Mouse (Mus musculus): ENCODE measurements around the gene F930015N05Rik.

F930015N05Rik gene

GRCm38 (mm10) chr11:64436412-64436727 is at the start of gene F930015N05Rik:
TSS of gene F930015N05Rik (minus strand) at chr11:64436653.
- DNase-seq = no peak

GRCm38 (mm10) chr11:64481445-64481844 is 45.0 kb upstream of the F930015N05Rik start:
- DNase-seq = no peak

GRCm38 (mm10) chr11:64473679-64474078 is 37.2 kb upstream of the F930015N05Rik start:
- no peak for DNase-seq

GRCm38 (mm10) chr11:64470689-64471088 is 34.2 kb upstream of the F930015N05Rik start:
- DNase-seq = no peak

GRCm38 (mm10) chr11:64468737-64469136 is 32.3 kb upstream of the F930015N05Rik start:
- DNase-seq = no peak

GRCm38 (mm10) chr11:64461746-64462145 is 25.3 kb upstream of the F930015N05Rik start:
- DNase-seq = no peak

- no peak for DNase-seq
Measured at GRCm38 (mm10) chr11:64448586-64449315, 12.3 kb upstream of the F930015N05Rik start.

GRCm38 (mm10) chr11:64445227-64445626 is 8.8 kb upstream of the F930015N05Rik start:
- no peak for DNase-seq

GRCm38 (mm10) chr11:64442701-64443100 is 6.2 kb upstream of the F930015N05Rik start:
- DNase-seq = no peak

GRCm38 (mm10) chr11:64442119-64442518 is 5.7 kb upstream of the F930015N05Rik start:
- no peak for DNase-seq

- DNase-seq = peak; percentile 9
Measured at GRCm38 (mm10) chr11:64438909-64439308, 2.5 kb upstream of the F930015N05Rik start.

- no peak for DNase-seq
Measured at GRCm38 (mm10) chr11:64437721-64438120, 1.3 kb upstream of the F930015N05Rik start.

- no peak for DNase-seq
Measured at GRCm38 (mm10) chr11:64436791-64437298, 392 bp upstream of the F930015N05Rik start.

- peak; percentile 12 for DNase-seq
Measured at GRCm38 (mm10) chr11:64435546-64436411, 674 bp downstream of the F930015N05Rik start.

- peak; percentile 7 for DNase-seq
Measured at GRCm38 (mm10) chr11:64434611-64435545, 1.6 kb downstream of the F930015N05Rik start, which contains the start of gene Hs3st3a1. TSS of gene Hs3st3a1 (plus strand) at chr11:64435332.

GRCm38 (mm10) chr11:64418969-64419368 is 17.5 kb downstream of the F930015N05Rik start:
- DNase-seq = no peak

- DNase-seq = no peak
Measured at GRCm38 (mm10) chr11:64400534-64401093, 35.8 kb downstream of the F930015N05Rik start.

- no peak for DNase-seq
Measured at GRCm38 (mm10) chr11:64397612-64398011, 38.8 kb downstream of the F930015N05Rik start.

- DNase-seq = no peak
Measured at GRCm38 (mm10) chr11:64396949-64397348, 39.5 kb downstream of the F930015N05Rik start.

GRCm38 (mm10) chr11:64396331-64396881 is 40.0 kb downstream of the F930015N05Rik start:
- peak; percentile 59 for DNase-seq

GRCm38 (mm10) chr11:64386333-64386732 is 50.1 kb downstream of the F930015N05Rik start:
- no peak for DNase-seq
